Mouse (Mus musculus): ENCODE measurements around the gene Cul4b. TPM values are rescaled to one million over a fixed set of nuclear protein-coding genes. Genes with fewer than 3 reads are reported as not detected.
A peak's percentile ranks its signal among the peaks of the same experiment; 100 is the strongest.

Gene Cul4b
- polyA plus RNA-seq (2012; fragmentation: generic; extraction: Trizol) = 7.2 TPM

DNA sequence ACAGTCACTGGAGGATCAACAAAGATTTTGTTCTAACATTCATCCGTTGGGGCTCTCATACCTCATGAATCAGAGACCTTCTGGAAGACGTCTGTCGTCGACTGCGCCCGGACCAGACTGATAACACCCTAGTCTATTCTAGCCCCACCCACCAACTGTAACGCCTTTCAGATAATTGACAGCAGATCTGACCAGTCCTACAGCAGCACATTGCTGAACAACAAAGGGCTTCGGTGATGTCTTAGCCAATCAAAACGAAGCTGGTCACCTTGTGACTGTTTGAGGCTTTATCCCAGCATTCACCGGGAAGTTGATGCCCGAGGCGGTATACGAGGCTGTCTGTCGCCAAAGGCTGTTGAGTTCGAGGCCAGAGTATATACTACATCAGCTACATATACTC is at the start of gene Cul4b:
Gene Cul4b (minus strand): TSS at position 119 of the 400 bp plus-strand sequence.
- Histone ChIP-seq H3K4me2 (ENCODE audit: low read depth) (no peak within 1 kb of the TSS), H3K36me3 (ENCODE audit: control insufficient read depth, insufficient read depth) (no peaks in the 10 kb centered on the region), H3K4me3 (no peak within 1 kb of the TSS)

DNA sequence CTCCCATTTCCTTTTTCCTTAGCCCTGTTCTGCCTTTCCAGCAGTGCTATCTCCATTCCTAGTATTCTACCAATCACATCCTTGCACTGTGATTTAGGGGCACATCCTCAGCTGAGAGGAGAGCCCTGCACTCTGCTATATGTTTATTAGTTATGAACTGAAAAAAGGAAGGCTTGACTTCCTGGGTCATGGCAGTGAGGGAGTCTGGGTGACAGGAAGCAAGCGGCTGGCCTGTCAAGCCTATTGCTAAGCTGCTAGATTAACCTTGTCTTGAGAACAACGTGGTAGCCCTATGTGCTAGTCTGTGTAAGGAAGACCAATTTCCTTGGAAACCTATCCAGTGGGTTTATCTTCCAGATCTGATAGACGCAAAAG is 25.0 kb upstream of the Cul4b start:
- TF ChIP-seq REST (IDR thresholded peaks at IDR 0.05; ENCODE audit: insufficient read depth, insufficient read length) (no peak), USF1 (IDR thresholded peaks at IDR 0.05; ENCODE audit: low read depth) (no peak)
- H3K4me2 ChIP-seq (ENCODE audit: low read depth) = peak overlapping the region; percentile 66
- peak overlapping the region; percentile 67 for H3K4me3 ChIP-seq
- peaks cover 20% of the 10 kb centered on the region for H3K79me2 ChIP-seq (ENCODE audit: control insufficient read depth, insufficient read depth)
- H3K27me3 ChIP-seq (ENCODE audit: control insufficient read depth, insufficient read depth, insufficient read length) = no peaks in the 10 kb centered on the region
- no peaks in the 10 kb centered on the region for H3K36me3 ChIP-seq (ENCODE audit: control insufficient read depth, insufficient read depth)
- no peak overlapping the region for H3ac ChIP-seq (ENCODE audit: control insufficient read depth, insufficient read length)

More for the DNA sequence above, at the start of gene Cul4b:
- no peaks in the 10 kb centered on the region for H3K27me3 ChIP-seq (ENCODE audit: control insufficient read depth, insufficient read depth, insufficient read length)
- no peak within 1 kb of the TSS for H3ac ChIP-seq (ENCODE audit: control insufficient read depth, insufficient read length)
- TF ChIP-seq REST (IDR thresholded peaks at IDR 0.05; ENCODE audit: insufficient read depth, insufficient read length) (no peak), POLR2A (IDR thresholded peaks at IDR 0.05; ENCODE audit: insufficient read length, low read depth) (no peak), SRF (IDR thresholded peaks at IDR 0.05; ENCODE audit: control insufficient read depth, insufficient read length, low read depth) (no peak), TCF12 (IDR thresholded peaks at IDR 0.05; ENCODE audit: insufficient read depth, poor library complexity, severe bottlenecking) (no peak), E2F4 (IDR thresholded peaks at IDR 0.05; ENCODE audit: insufficient read depth) (no peak), TCF3 (IDR thresholded peaks at IDR 0.05; ENCODE audit: insufficient read length, low read depth) (no peak), MYOG (IDR thresholded peaks at IDR 0.05; ENCODE audit: control insufficient read depth in 1 of 3, insufficient read depth in 1 of 3, insufficient read length in 2 of 3, low read depth in 2 of 3) (no peak), CEBPB (IDR thresholded peaks at IDR 0.05; ENCODE audit: insufficient read depth, poor library complexity, severe bottlenecking) (no peak), POLR2AphosphoS2 (IDR thresholded peaks at IDR 0.05; ENCODE audit: insufficient read length, low read depth) (no peak), USF1 (IDR thresholded peaks at IDR 0.05; ENCODE audit: low read depth) (no peak), MYOD1 (IDR thresholded peaks at IDR 0.05; ENCODE audit: control insufficient read depth in 1 of 3, insufficient read length in 2 of 3, low read depth in 2 of 3) (no peak), MAX (IDR thresholded peaks at IDR 0.05; ENCODE audit: low read depth) (no peak)
- no peaks in the 10 kb centered on the region for H3K79me2 ChIP-seq (ENCODE audit: control insufficient read depth, insufficient read depth)

DNA sequence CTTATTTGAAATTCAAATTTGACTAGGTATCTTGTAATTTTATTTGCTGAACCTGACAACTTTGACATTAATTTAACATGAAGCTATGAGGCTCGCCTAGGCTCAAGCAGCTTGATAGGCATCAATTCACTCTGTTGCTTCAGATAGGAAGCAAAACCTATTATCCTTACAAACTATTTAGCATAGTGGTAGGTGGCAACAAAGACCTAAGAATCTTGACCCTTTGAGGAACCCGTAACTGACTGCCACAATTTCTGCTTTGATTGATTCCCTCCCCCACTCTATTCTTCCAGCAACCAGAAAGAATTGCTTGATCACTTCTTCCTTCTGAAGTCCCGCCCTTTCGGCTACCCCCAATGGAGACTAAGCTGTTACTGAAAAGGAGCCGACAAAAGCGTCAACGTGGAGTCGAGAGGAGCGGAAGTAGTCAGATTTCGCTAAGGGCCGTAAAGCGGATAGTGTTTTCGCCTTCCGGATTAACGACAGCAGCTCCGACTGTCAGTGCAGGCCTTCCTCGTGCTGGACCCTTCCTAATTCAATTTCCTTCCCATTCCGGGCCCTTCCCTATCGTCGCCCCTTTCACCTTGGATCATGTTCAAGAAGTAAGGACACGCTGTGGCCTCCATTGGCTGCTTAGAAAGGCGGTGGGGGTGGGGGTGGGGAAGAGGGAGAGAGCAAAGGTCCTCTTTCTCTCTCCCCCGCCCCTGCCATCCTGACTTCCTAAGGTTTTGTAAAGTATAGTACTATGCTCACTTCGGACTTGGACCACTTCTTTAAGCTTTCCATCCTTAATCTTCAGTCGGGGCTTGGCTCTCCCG is 24.4 kb upstream of the Cul4b start, which contains the start of gene Mcts1:
Gene Mcts1 (plus strand): TSS at position 402 of the 818 bp plus-strand sequence.
- no peak within 1 kb of the TSS for H3ac ChIP-seq (ENCODE audit: control insufficient read depth, insufficient read length)
- no peak for TF ChIP-seq TCF12 (IDR thresholded peaks at IDR 0.05; ENCODE audit: insufficient read depth, poor library complexity, severe bottlenecking)
- peak; percentile 60 for TF ChIP-seq POLR2A (IDR thresholded peaks at IDR 0.05; ENCODE audit: insufficient read length, low read depth)
- TF ChIP-seq USF1 (IDR thresholded peaks at IDR 0.05; ENCODE audit: low read depth) = no peak
- TF ChIP-seq POLR2AphosphoS2 (IDR thresholded peaks at IDR 0.05; ENCODE audit: insufficient read length, low read depth) = peak; percentile 16
- no peak for TF ChIP-seq MYOG (IDR thresholded peaks at IDR 0.05; ENCODE audit: control insufficient read depth in 1 of 3, insufficient read depth in 1 of 3, insufficient read length in 2 of 3, low read depth in 2 of 3)
- H3K4me2 ChIP-seq (ENCODE audit: low read depth) = peak within 1 kb of the TSS; percentile 71
- H3K27me3 ChIP-seq (ENCODE audit: control insufficient read depth, insufficient read depth, insufficient read length) = no peaks in the 10 kb centered on the region
- H3K79me2 ChIP-seq (ENCODE audit: control insufficient read depth, insufficient read depth) = peaks cover 20% of the 10 kb centered on the region
- H3K36me3 ChIP-seq (ENCODE audit: control insufficient read depth, insufficient read depth) = no peaks in the 10 kb centered on the region
- H3K4me3 ChIP-seq = peak within 1 kb of the TSS; percentile 67

DNA sequence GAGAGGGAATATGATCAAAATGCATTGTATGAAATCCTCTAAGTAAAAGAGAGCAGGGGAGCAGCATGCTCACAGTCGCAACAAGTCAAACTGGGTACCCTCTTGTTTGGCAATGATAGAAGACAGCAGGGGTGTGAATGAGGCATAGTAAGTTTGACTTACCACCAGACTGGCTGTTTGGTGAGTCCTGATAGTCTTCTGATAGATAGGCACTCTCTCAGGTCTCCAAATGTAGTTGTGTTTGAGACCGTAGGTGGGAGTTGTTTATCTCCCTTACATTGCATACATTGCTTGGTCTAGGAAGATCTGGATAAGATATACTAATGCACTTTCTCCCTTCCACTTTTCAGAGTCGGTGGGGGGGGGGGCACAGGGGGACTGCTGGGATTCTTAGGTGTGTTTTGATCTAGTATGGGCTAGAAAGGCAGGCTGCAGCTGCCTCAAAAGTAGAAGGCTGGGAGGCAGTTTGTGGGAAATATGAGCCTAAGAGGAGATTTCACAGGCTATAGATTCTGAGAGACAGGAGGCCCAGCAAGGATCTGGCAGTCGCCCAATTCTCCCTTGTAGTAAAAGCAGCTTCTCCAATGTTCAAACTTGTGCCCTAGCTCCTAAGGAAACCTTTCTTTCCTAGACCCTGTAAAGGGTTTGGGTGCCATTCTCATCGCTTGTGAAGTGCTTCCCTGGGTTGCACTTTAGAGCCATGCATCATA is 17.3 kb upstream of the Cul4b start:
- Histone ChIP-seq H3K36me3 (ENCODE audit: control insufficient read depth, insufficient read depth) (no peaks in the 10 kb centered on the region), H3K27me3 (ENCODE audit: control insufficient read depth, insufficient read depth, insufficient read length) (no peaks in the 10 kb centered on the region), H3K79me2 (ENCODE audit: control insufficient read depth, insufficient read depth) (no peaks in the 10 kb centered on the region), H3ac (ENCODE audit: control insufficient read depth, insufficient read length) (no peak overlapping the region), H3K4me2 (ENCODE audit: low read depth) (no peak overlapping the region), H3K4me3 (no peak overlapping the region)
- no peak for TF ChIP-seq REST (IDR thresholded peaks at IDR 0.05; ENCODE audit: insufficient read depth, insufficient read length)
- TF ChIP-seq TCF12 (IDR thresholded peaks at IDR 0.05; ENCODE audit: insufficient read depth, poor library complexity, severe bottlenecking) = no peak
- no peak for TF ChIP-seq SRF (IDR thresholded peaks at IDR 0.05; ENCODE audit: control insufficient read depth, insufficient read length, low read depth)
- no peak for TF ChIP-seq MAX (IDR thresholded peaks at IDR 0.05; ENCODE audit: low read depth)

DNA sequence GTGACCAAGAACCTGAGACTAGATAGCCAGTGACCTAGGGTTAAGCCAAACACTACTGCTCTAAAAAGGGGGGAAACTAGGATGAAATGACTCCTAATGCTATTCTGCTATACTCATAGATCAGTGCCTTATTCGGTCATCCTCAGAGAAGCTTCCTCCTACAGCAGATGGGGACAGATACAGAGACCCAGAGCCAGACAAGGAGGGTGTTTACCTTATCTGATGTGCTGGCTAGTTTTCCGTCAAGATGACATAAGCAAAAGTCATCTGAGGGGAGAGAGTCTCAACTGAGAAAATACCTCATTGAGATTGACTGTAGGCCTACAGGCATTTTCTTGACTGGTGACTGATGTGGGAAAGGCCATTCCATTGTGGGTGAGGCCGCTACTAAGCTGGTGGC is 15.8 kb upstream of the Cul4b start:
- no peak overlapping the region for H3K4me3 ChIP-seq
- no peak overlapping the region for H3K4me2 ChIP-seq (ENCODE audit: low read depth)
- TF ChIP-seq REST (IDR thresholded peaks at IDR 0.05; ENCODE audit: insufficient read depth, insufficient read length) = no peak
- TF ChIP-seq E2F4 (IDR thresholded peaks at IDR 0.05; ENCODE audit: insufficient read depth) = no peak
- no peak for TF ChIP-seq TCF3 (IDR thresholded peaks at IDR 0.05; ENCODE audit: insufficient read length, low read depth)
- TF ChIP-seq USF1 (IDR thresholded peaks at IDR 0.05; ENCODE audit: low read depth) = no peak
- TF ChIP-seq TCF12 (IDR thresholded peaks at IDR 0.05; ENCODE audit: insufficient read depth, poor library complexity, severe bottlenecking) = no peak
- H3ac ChIP-seq (ENCODE audit: control insufficient read depth, insufficient read length) = no peak overlapping the region
- H3K79me2 ChIP-seq (ENCODE audit: control insufficient read depth, insufficient read depth) = no peaks in the 10 kb centered on the region
- no peaks in the 10 kb centered on the region for H3K27me3 ChIP-seq (ENCODE audit: control insufficient read depth, insufficient read depth, insufficient read length)
- no peaks in the 10 kb centered on the region for H3K36me3 ChIP-seq (ENCODE audit: control insufficient read depth, insufficient read depth)

Measured in myocyte (in vitro differentiated cells).